Mouse (Mus musculus) liver, embryonic 16.5 days (tissue): ENCODE data around the gene Sun2. TPM values are rescaled to one million over a fixed set of nuclear protein-coding genes. Genes with fewer than 3 reads are reported as not detected.

Experiments
- ATAC-seq: fragments of 200-750 bp; cut with Nextera tagmentation; 2 replicates; pipeline ENCODE4 v1.8.0; 2017; ENCODE audit warnings: low read depth, mild to moderate bottlenecking, moderate number of reproducible peaks, moderate library complexity
- H3K27ac ChIP-seq: fragments of 300-500 bp; sonication (generic); 2 replicates; pipeline ENCODE4 v1.5.1; 2014; ENCODE audit warnings: mild to moderate bottlenecking, low read length
- H3K27me3 ChIP-seq: fragments of 300-500 bp; sonication (generic); 2 replicates; pipeline ENCODE4 v1.6.1; 2014; ENCODE audit warnings: low read depth, low read length, mixed read lengths; ENCODE audit not compliant: control insufficient read depth, insufficient read depth
- H3K36me3 ChIP-seq: fragments of 300-500 bp; sonication (generic); 2 replicates; pipeline ENCODE4 v1.6.1; 2014; ENCODE audit warnings: mild to moderate bottlenecking; ENCODE audit not compliant: control insufficient read depth, insufficient read depth
- H3K4me1 ChIP-seq: fragments of 300-500 bp; sonication (generic); 2 replicates; pipeline ENCODE4 v1.6.1; 2014; ENCODE audit warnings: low read depth, low read length, mixed read lengths; ENCODE audit not compliant: control insufficient read depth
- H3K4me2 ChIP-seq: fragments of 300-500 bp; sonication (generic); 2 replicates; pipeline ENCODE4 v1.6.1; 2014; ENCODE audit warnings: low read depth, low read length, mixed read lengths
- H3K4me3 ChIP-seq: fragments of 300-500 bp; sonication (generic); 2 replicates; pipeline ENCODE4 v1.5.1; 2014; ENCODE audit warnings: low read depth, mild to moderate bottlenecking, low read length
- H3K9ac ChIP-seq: fragments of 300-500 bp; sonication (generic); 2 replicates; pipeline ENCODE4 v1.6.1; 2014; ENCODE audit warnings: low read depth, low read length
- H3K9me3 ChIP-seq: fragments of 300-500 bp; sonication (generic); replicated peaks from 2 replicates; pipeline ENCODE4 v1.6.1; 2016; ENCODE audit warnings: low read length; ENCODE audit not compliant: control insufficient read depth
- WGBS: fragments of 180-500 bp; shearing (Covaris S2); extraction: QIAGEN DNeasy Blood & Tissue Kit; methylation state at CpG from one replicate; pipeline ENCODE4 v1.1.7; 2014; ENCODE audit not compliant: insufficient replicate concordance; 5-methylcytosine and 5-hydroxymethylcytosine counted together
- polyA plus RNA-seq: library from polyadenylated mRNA; unstranded; fragments of >200 nt; fragmentation: Nextera tagmentation; extraction: Ambion mirVana; gene quantifications from 2 replicates; pipeline ENCODE4 v1.2.1, GENCODE M21; 2015

The Sun2 gene
- polyA plus RNA-seq, 1 experiment from 2014 or later, result 3.0 TPM

- Histone ChIP-seq H3K4me3 (peak overlapping the region; percentile 92), H3K4me1 (peaks cover 62% of the 10 kb centered on the region), H3K27ac (peak overlapping the region; percentile 99), H3K9ac (peak overlapping the region; percentile 40), H3K27me3 (no peaks in the 10 kb centered on the region), H3K4me2 (peak overlapping the region; percentile 89), H3K36me3 (no peaks in the 10 kb centered on the region), H3K9me3 (no peaks in the 10 kb centered on the region)
- ATAC-seq, result peak; percentile 14
- WGBS, result 56% methylated on average over 6 of the region's 6 CpGs
Measured at GRCm38 (mm10) chr15:79683146-79683545, 59.2 kb downstream of the Sun2 start.

DNA sequence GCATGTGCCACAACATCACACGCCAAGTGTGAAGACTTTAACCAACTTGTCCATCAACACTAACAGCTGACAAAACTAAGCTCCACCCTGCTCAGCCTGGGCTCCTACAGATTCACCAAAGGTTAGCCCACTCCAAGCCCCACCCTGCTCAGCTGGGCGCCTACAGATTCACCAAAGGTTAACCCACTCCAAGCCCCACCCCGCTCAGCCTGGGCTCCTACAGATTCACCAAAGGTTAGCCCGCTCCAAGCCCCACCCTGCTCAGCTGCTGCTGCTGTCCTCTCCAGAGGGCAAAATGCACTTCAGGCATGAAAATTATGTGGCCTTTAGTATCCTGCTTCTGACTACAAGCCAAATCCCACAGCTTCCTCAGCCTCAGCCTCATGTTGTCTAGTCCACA, 60.4 kb downstream of the Sun2 start:
- Histone ChIP-seq H3K9me3 (no peaks in the 10 kb centered on the region), H3K4me1 (peaks cover 63% of the 10 kb centered on the region), H3K9ac (no peak overlapping the region), H3K27ac (peak overlapping the region; percentile 99), H3K27me3 (no peaks in the 10 kb centered on the region), H3K4me3 (no peak overlapping the region), H3K36me3 (peaks cover 2% of the 10 kb centered on the region; the same call in 1 of the 2 replicates), H3K4me2 (0 out of 2 replicates have a peak overlapping the region, but pooled peaks have one; percentile 89)
- 61% methylated on average over 4 of the region's 4 CpGs for WGBS
- ATAC-seq, result peak; percentile 55

- ATAC-seq, result peak; percentile 34; the same call in 1 of the 2 replicates
- H3K36me3 ChIP-seq, result peaks cover 35% of the 10 kb centered on the region
- no peak overlapping the region for H3K4me3 ChIP-seq
- peaks cover 28% of the 10 kb centered on the region for H3K4me1 ChIP-seq
- no peak overlapping the region for H3K4me2 ChIP-seq
- H3K27me3 ChIP-seq, result no peaks in the 10 kb centered on the region
- no peak overlapping the region; the same call in 1 of the 2 replicates for H3K27ac ChIP-seq
- H3K9me3 ChIP-seq, result no peaks in the 10 kb centered on the region
- no peak overlapping the region; the same call in 1 of the 2 replicates for H3K9ac ChIP-seq
- 76% methylated on average over 2 of the region's 2 CpGs for WGBS
Measured at GRCm38 (mm10) chr15:79677936-79678335, 64.4 kb downstream of the Sun2 start.

Other genes starting within 250 kb of the Sun2 start
- not detected in 2 replicates for gene Kcnj4, start 237.3 kb downstream of the Sun2 start, polyA plus RNA-seq
- gene Kdelr3, start 226.1 kb downstream of the Sun2 start, polyA plus RNA-seq, result 5.0 and 5.2 TPM in 2 replicates
- gene Ddx17, start 195.8 kb downstream of the Sun2 start, polyA plus RNA-seq, result 11.3 TPM in 2 replicates
- gene Dmc1, start 137.4 kb downstream of the Sun2 start, polyA plus RNA-seq, result 0.25 and 0.26 TPM in 2 replicates
- gene Fam227a, start 83.6 kb downstream of the Sun2 start, polyA plus RNA-seq, result 0.14 and 0.15 TPM in 2 replicates
- 10.2 and 11.8 TPM in 2 replicates for gene Cby1, start 83.3 kb downstream of the Sun2 start, polyA plus RNA-seq
- 116 and 125 TPM in 2 replicates for gene Tomm22, start 71.7 kb downstream of the Sun2 start, polyA plus RNA-seq
- gene Josd1, start 54.6 kb downstream of the Sun2 start, polyA plus RNA-seq, result 19.2 and 21.6 TPM in 2 replicates
- gene Gtpbp1, start 51.7 kb downstream of the Sun2 start, polyA plus RNA-seq, result 26.2 and 28.5 TPM in 2 replicates
- 7.2 and 8.3 TPM in 2 replicates for gene Dnal4, start 35.3 kb upstream of the Sun2 start, polyA plus RNA-seq
- 0.07 and 0.14 TPM in 2 replicates for gene Nptxr, start 62.2 kb upstream of the Sun2 start, polyA plus RNA-seq
- not detected in 2 replicates for gene Npcd, start 91.7 kb upstream of the Sun2 start, polyA plus RNA-seq
- gene Cbx6, start 92.2 kb upstream of the Sun2 start, polyA plus RNA-seq, result 5.8 and 6.3 TPM in 2 replicates
- gene Apobec3, start 149.1 kb upstream of the Sun2 start, polyA plus RNA-seq, result 33.1 and 35.2 TPM in 2 replicates
- gene Cbx7, start 228.6 kb upstream of the Sun2 start, polyA plus RNA-seq, result 1.2 TPM in 2 replicates